Mouse (Mus musculus): Measurements from ENCODE around the gene Ormdl2. TPM values are rescaled to one million over a fixed set of nuclear protein-coding genes. Genes with fewer than 3 reads are reported as not detected.

Ormdl2 gene
- polyA plus RNA-seq, 1 experiment from 2014 or later: 111 TPM

DNA sequence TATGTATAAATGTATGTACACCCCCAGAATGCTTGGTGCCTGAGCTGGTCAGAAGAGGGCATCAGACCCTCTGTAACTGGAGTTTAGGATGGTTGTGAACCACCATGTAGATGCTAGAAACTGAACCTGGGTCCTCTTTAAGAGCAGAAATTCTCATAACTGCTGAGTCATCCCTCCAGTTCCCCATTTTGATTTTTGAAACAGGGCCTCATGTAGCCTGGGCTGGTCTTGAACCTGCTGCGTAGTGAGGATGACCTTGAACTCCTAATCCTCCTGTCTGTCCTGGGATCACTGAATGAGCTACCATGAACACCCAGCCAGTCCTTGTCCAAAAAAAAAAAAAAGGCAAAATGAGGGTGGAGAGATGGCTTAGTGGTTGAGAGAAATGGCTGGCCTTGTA, 28.2 kb downstream of the Ormdl2 start:
- DNase-seq (ENCODE audit: low spot score) (no peak), ATAC-seq (ENCODE audit: low FRiP score, low TSS enrichment) (no peak)
- Histone ChIP-seq H3K4me3 (ENCODE audit: low read depth, low read length) (no peak overlapping the region), H3K27me3 (ENCODE audit: control insufficient read depth, insufficient read depth, low read length) (no peaks in the 10 kb centered on the region), H3K36me3 (ENCODE audit: control insufficient read depth, insufficient read depth, low read length) (no peaks in the 10 kb centered on the region), H3K4me2 (replicated peaks; ENCODE audit: low read depth) (no peak overlapping the region), H3K4me1 (replicated peaks; ENCODE audit: control insufficient read depth, insufficient read depth) (no peaks in the 10 kb centered on the region), H3K9ac (ENCODE audit: low read length) (no peak overlapping the region), H3K27ac (replicated peaks) (no peak overlapping the region), H3K9me3 (ENCODE audit: control insufficient read depth, low read length) (no peaks in the 10 kb centered on the region)
- no peak for TF ChIP-seq EP300 (optimal IDR thresholded peaks at IDR 0.05)
- no peak for TF ChIP-seq CTCF (IDR thresholded peaks at IDR 0.05; ENCODE audit: low read depth)
- 96% methylated on average over 1 of the region's 1 CpGs for WGBS

DNA sequence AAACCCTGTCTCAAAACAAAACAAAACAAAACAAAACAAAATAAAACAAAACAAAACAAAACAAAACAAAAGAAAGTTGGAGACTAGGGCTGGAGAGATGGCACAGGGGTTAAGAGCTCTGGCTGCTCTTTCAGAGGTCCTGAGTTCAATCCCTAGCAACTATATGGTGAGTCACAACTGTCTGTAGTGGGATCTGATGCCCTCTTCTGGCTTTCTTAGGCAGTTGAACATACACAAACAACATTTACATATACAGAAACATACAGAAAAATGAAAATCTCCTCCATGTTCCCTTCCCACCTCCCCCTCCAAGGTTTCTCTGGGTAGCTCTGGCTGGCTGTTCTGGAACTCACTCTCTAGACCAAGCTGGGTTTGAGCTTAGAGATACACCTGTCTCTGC, 29.4 kb downstream of the Ormdl2 start:
- no peak overlapping the region for H3K9ac ChIP-seq (ENCODE audit: low read length)
- no peaks in the 10 kb centered on the region for H3K9me3 ChIP-seq (ENCODE audit: control insufficient read depth, low read length)
- DNase-seq (ENCODE audit: low spot score) (no peak), ATAC-seq (ENCODE audit: low FRiP score, low TSS enrichment) (no peak)
- no peaks in the 10 kb centered on the region for H3K27me3 ChIP-seq (ENCODE audit: control insufficient read depth, insufficient read depth, low read length)
- H3K4me3 ChIP-seq (ENCODE audit: low read depth, low read length): no peak overlapping the region
- no peaks in the 10 kb centered on the region for H3K36me3 ChIP-seq (ENCODE audit: control insufficient read depth, insufficient read depth, low read length)
- no peak overlapping the region for H3K27ac ChIP-seq (replicated peaks)
- no peak for TF ChIP-seq EP300 (optimal IDR thresholded peaks at IDR 0.05)
- TF ChIP-seq CTCF (IDR thresholded peaks at IDR 0.05; ENCODE audit: low read depth): peak; percentile 37
- no peaks in the 10 kb centered on the region for H3K4me1 ChIP-seq (replicated peaks; ENCODE audit: control insufficient read depth, insufficient read depth)
- no peak overlapping the region for H3K4me2 ChIP-seq (replicated peaks; ENCODE audit: low read depth)

DNA sequence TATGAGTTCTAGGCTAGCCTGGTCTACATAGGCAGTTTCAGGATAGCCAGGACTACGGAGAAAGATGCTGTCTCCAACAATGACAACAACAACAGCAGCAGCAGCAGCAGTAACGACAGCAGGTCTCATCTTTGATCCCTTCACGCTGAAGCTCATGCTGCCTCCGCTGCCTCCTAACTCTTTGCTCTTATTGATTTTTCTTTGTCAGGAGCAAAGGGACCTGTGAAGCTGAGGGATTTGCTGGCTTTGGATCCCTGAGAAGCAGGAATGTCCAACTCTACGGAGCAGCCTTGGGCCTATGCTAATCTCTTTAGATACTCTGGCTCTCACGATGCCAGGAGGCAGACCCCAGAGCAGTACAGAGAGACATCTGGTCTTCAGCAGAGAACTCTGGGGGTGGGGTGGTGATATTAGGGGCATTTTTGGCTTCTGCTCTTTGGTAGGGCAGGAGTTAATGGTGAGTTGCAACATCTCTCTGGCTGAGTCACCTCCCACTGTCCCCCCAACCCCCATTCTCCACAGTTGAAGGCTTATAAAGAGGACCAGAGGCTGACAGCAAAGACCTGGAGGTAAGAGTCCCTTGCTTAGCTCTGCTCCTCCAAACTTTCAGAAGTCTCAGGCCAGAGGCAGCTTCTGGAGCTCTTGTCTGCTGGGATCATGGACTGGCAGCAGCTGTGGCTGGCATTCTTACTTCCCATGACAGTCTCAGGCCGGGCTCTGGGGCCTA, 30.9 kb downstream of the Ormdl2 start, which contains the start of gene Mmp19:
Gene Mmp19 (plus strand): TSS at position 513 of the 727 bp plus-strand sequence.
- DNase-seq (ENCODE audit: low spot score): no peak
- ATAC-seq (ENCODE audit: low FRiP score, low TSS enrichment): peak; percentile 67
- H3K27me3 ChIP-seq (ENCODE audit: control insufficient read depth, insufficient read depth, low read length): no peaks in the 10 kb centered on the region
- TF ChIP-seq EP300 (optimal IDR thresholded peaks at IDR 0.05) (no peak), CTCF (IDR thresholded peaks at IDR 0.05; ENCODE audit: low read depth) (no peak)
- no peaks in the 10 kb centered on the region for H3K9me3 ChIP-seq (ENCODE audit: control insufficient read depth, low read length)
- no peaks in the 10 kb centered on the region for H3K4me1 ChIP-seq (replicated peaks; ENCODE audit: control insufficient read depth, insufficient read depth)
- 56% methylated on average over 7 of the region's 7 CpGs for WGBS
- no peaks in the 10 kb centered on the region for H3K36me3 ChIP-seq (ENCODE audit: control insufficient read depth, insufficient read depth, low read length)
- peak within 1 kb of the TSS; percentile 29 for H3K4me3 ChIP-seq (ENCODE audit: low read depth, low read length)
- peak within 1 kb of the TSS; percentile 35 for H3K4me2 ChIP-seq (replicated peaks; ENCODE audit: low read depth)
- H3K27ac ChIP-seq (replicated peaks): peak within 1 kb of the TSS; percentile 56; the same call in 1 of the 2 replicates
- peak within 1 kb of the TSS; percentile 41; the same call in 1 of the 2 replicates for H3K9ac ChIP-seq (ENCODE audit: low read length)

DNA sequence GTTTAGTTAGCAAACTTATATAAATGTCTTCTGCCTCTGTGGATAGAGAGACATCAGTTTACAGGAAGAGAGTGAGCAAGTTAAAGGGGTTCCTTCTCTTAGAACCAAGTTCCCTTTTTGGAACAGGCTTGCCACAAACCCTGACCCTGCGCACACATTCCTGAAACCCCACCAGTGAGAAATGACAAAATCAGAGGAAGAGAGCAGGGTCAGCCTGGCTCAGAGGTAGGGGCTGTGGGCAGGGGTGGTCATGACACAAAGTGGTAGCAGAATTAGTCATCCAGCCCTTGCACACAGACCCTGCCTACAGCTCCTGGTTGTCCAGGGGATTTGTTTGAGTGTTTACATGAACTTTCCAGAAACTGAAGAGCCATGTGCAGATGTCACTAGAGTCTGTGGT, 41.2 kb downstream of the Ormdl2 start:
- Histone ChIP-seq H3K9me3 (ENCODE audit: control insufficient read depth, low read length) (no peaks in the 10 kb centered on the region), H3K36me3 (ENCODE audit: control insufficient read depth, insufficient read depth, low read length) (no peaks in the 10 kb centered on the region), H3K9ac (ENCODE audit: low read length) (no peak overlapping the region), H3K27me3 (ENCODE audit: control insufficient read depth, insufficient read depth, low read length) (no peaks in the 10 kb centered on the region), H3K4me1 (replicated peaks; ENCODE audit: control insufficient read depth, insufficient read depth) (no peaks in the 10 kb centered on the region), H3K27ac (replicated peaks) (no peak overlapping the region; the same call in 1 of the 2 replicates), H3K4me2 (replicated peaks; ENCODE audit: low read depth) (no peak overlapping the region), H3K4me3 (ENCODE audit: low read depth, low read length) (no peak overlapping the region)
- DNase-seq (ENCODE audit: low spot score) (no peak), ATAC-seq (ENCODE audit: low FRiP score, low TSS enrichment) (no peak)
- TF ChIP-seq EP300 (optimal IDR thresholded peaks at IDR 0.05): no peak
- no peak for TF ChIP-seq CTCF (IDR thresholded peaks at IDR 0.05; ENCODE audit: low read depth)
- 93% methylated on average over 1 of the region's 1 CpGs for WGBS

DNA sequence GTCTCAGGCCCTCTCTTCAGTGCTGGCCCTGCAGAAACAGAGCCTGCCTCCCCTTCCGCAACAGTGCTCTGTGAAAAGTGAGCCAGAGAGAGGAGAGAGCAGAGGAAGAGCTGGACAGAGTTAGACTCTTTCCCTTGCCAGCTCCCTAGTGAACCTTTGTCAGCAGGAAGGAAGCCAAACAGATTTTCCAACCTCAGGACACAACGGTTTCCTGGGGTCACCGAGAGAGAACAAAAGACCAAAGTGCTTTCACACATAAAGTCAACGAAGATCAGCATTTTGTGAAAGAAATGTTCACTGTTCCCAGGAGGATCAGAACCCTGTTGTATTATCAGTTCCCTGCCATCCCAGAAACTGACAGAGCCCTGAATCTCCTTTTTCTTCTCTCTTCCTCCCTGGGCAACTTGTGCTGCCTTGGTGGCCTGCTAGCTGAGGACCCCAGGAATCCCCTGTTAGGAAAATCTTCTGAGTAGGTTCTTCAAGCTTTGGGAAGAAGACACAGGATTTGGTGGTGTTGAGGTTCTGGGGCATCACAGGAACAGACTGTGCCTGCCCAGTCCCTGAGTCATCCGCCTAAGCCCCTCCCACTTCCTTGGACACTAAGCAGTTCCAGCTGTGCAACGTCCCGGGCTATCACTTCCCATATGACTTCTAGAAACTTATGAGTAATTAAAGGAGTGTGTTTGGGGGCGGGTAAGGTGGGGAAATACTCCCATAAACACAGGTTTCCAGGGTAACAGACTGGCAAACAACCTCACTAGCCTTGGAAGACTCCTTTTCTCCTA, 42.2 kb downstream of the Ormdl2 start:
- H3K4me1 ChIP-seq (replicated peaks; ENCODE audit: control insufficient read depth, insufficient read depth): no peaks in the 10 kb centered on the region
- 0 out of 2 replicates have a peak overlapping the region, but pooled peaks have one; percentile 23 for H3K9ac ChIP-seq (ENCODE audit: low read length)
- no peak overlapping the region for H3K4me2 ChIP-seq (replicated peaks; ENCODE audit: low read depth)
- DNase-seq (ENCODE audit: low spot score) (peak; percentile 70), ATAC-seq (ENCODE audit: low FRiP score, low TSS enrichment) (peak; percentile 95)
- H3K9me3 ChIP-seq (ENCODE audit: control insufficient read depth, low read length): no peaks in the 10 kb centered on the region
- H3K27me3 ChIP-seq (ENCODE audit: control insufficient read depth, insufficient read depth, low read length): no peaks in the 10 kb centered on the region
- WGBS: 14% methylated on average over 8 of the region's 8 CpGs
- H3K4me3 ChIP-seq (ENCODE audit: low read depth, low read length): no peak overlapping the region
- H3K36me3 ChIP-seq (ENCODE audit: control insufficient read depth, insufficient read depth, low read length): no peaks in the 10 kb centered on the region
- peak overlapping the region; percentile 84 for H3K27ac ChIP-seq (replicated peaks)
- TF ChIP-seq CTCF (IDR thresholded peaks at IDR 0.05; ENCODE audit: low read depth) (no peak), EP300 (optimal IDR thresholded peaks at IDR 0.05) (no peak)

DNA sequence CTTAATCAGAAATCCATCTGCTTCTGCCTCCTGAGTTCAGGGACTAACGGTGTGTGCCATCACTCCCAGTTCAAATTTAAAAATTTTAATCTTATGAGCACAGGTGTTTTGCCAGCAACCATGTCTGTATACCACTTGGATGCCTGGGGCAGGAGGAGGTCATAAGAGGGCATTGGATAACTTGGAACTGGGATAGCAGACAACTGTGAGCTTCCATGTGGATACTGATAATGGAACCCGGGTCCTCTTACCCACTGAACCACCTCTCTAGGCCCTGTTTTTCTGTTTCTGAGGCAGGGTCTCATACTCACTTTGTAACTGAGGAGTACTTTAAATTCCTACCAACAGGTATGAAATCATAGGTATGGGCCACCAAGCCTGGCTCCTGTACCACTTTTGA, 43.0 kb downstream of the Ormdl2 start:
- Histone ChIP-seq H3K9me3 (ENCODE audit: control insufficient read depth, low read length) (no peaks in the 10 kb centered on the region), H3K27ac (replicated peaks) (peak overlapping the region; percentile 84), H3K4me1 (replicated peaks; ENCODE audit: control insufficient read depth, insufficient read depth) (no peaks in the 10 kb centered on the region), H3K36me3 (ENCODE audit: control insufficient read depth, insufficient read depth, low read length) (no peaks in the 10 kb centered on the region), H3K9ac (ENCODE audit: low read length) (no peak overlapping the region), H3K4me2 (replicated peaks; ENCODE audit: low read depth) (no peak overlapping the region), H3K4me3 (ENCODE audit: low read depth, low read length) (no peak overlapping the region), H3K27me3 (ENCODE audit: control insufficient read depth, insufficient read depth, low read length) (no peaks in the 10 kb centered on the region)
- TF ChIP-seq CTCF (IDR thresholded peaks at IDR 0.05; ENCODE audit: low read depth) (no peak), EP300 (optimal IDR thresholded peaks at IDR 0.05) (no peak)
- DNase-seq (ENCODE audit: low spot score) (no peak), ATAC-seq (ENCODE audit: low FRiP score, low TSS enrichment) (no peak)
- 93% methylated on average over 2 of the region's 2 CpGs for WGBS

Data from stomach, postnatal 0 days (tissue).